Comparison of ENCODE assay signal across 9 mouse cellular contexts in genomic region chr7:73196851-73197531, GRCm38 (mm10).
A peak's percentile ranks its signal among the peaks of the same experiment; 100 is the strongest.
DNase-seq lines count a peak whose midpoint lies in the region; ATAC-seq and TF ChIP-seq lines count a peak whose summit lies in the region.
"Had no signal": no experiment of that assay in that cellular context is flagged by ENCODE, and none has a peak within 500 bp of the region (broad histone marks: within the 10 kb centered on the region; RNA-seq: fewer than 3 reads in every experiment).

No protein-coding gene starts in this region.

- H3K4me2 ChIP-seq in kidney, postnatal 0 days (ENCODE audit: low read length): no peak overlapping the region
- no peak overlapping the region for H3K4me2 ChIP-seq in midbrain, postnatal 0 days (ENCODE audit: low read depth, low read length, poor library complexity, severe bottlenecking)
- H3K4me2 ChIP-seq: limb, embryonic 13.5 days had no signal

- H3K27me3 ChIP-seq in kidney, postnatal 0 days (ENCODE audit: insufficient read depth, low read length): no peaks in the 10 kb centered on the region
- no peaks in the 10 kb centered on the region for H3K27me3 ChIP-seq in midbrain, postnatal 0 days (ENCODE audit: insufficient read depth, low read length)
- H3K27me3 ChIP-seq: limb, embryonic 13.5 days had no signal

- H3K27ac ChIP-seq in kidney, postnatal 0 days: no peak overlapping the region
- peak overlapping the region; percentile 63 for H3K27ac ChIP-seq in midbrain, postnatal 0 days (ENCODE audit: low read depth, low read length)
- H3K27ac ChIP-seq: limb, embryonic 13.5 days had no signal

- ATAC-seq in kidney, postnatal 0 days (replicated peaks; ENCODE audit: low FRiP score, low read depth): peak; percentile 86
- ATAC-seq in midbrain, postnatal 0 days (ENCODE audit: low FRiP score): peak; percentile 91
- ATAC-seq in erythroid progenitor cell, adult 5-6 weeks (replicated peaks; ENCODE audit: low FRiP score, poor library complexity, severe bottlenecking): no peak

- no peak for TF ChIP-seq CTCF in kidney, postnatal 0 days (IDR thresholded peaks at IDR 0.05; ENCODE audit: low read depth)
- no peak for TF ChIP-seq CTCF in midbrain, postnatal 0 days (IDR thresholded peaks at IDR 0.05)

- no peaks in the 10 kb centered on the region for H3K36me3 ChIP-seq in kidney, postnatal 0 days (ENCODE audit: insufficient read depth, low read length)
- H3K36me3 ChIP-seq in midbrain, postnatal 0 days (ENCODE audit: insufficient read depth, low read length): no peaks in the 10 kb centered on the region
- H3K36me3 ChIP-seq: limb, embryonic 13.5 days had no signal

- peak; percentile 25 for DNase-seq in cerebellum, adult 11-12 months
- DNase-seq in cerebellum, adult 11 months: no peak
- DNase-seq in Muller cell, postnatal 12 days (ENCODE audit: inconsistent ontology term): peak; percentile 76
- DNase-seq in fat pad, adult 2 months (ENCODE audit: extremely low read depth, low read depth, low spot score): peak; percentile 98
- DNase-seq in kidney, postnatal 0 days (ENCODE audit: low spot score): peak; percentile 80
- DNase-seq in midbrain, postnatal 0 days (ENCODE audit: low spot score): peak; percentile 90
- no peak for DNase-seq in MN1 (ENCODE audit: low spot score)

- 0 out of 2 replicates have a peak, but pooled peaks cover 5% of the 10 kb centered on the region for H3K4me1 ChIP-seq in kidney, postnatal 0 days (replicated peaks; ENCODE audit: insufficient read depth, low read length)
- no peaks in the 10 kb centered on the region for H3K4me1 ChIP-seq in midbrain, postnatal 0 days (ENCODE audit: insufficient read depth, low read length)

- H3K9me3 ChIP-seq in kidney, postnatal 0 days (replicated peaks; ENCODE audit: low read length): no peaks in the 10 kb centered on the region; the same call in 1 of the 2 replicates
- no peaks in the 10 kb centered on the region for H3K9me3 ChIP-seq in midbrain, postnatal 0 days (ENCODE audit: low read length)
- H3K9me3 ChIP-seq: limb, embryonic 13.5 days had no signal

- no peak overlapping the region for H3K4me3 ChIP-seq in kidney, postnatal 0 days (replicated peaks; ENCODE audit: low read depth, low read length)
- H3K4me3 ChIP-seq in midbrain, postnatal 0 days (ENCODE audit: low read depth, low read length): no peak overlapping the region
- H3K4me3 ChIP-seq: limb, embryonic 13.5 days had no signal

- 33% methylated on average over 12 of the region's 12 CpGs for WGBS in kidney, postnatal 0 days
- 43% methylated on average over 12 of the region's 12 CpGs for WGBS in midbrain, postnatal 0 days

- no peak overlapping the region for H3K9ac ChIP-seq in kidney, postnatal 0 days (ENCODE audit: low read depth, low read length)
- H3K9ac ChIP-seq in midbrain, postnatal 0 days (replicated peaks; ENCODE audit: low read length, poor library complexity, severe bottlenecking): no peak overlapping the region
- H3K9ac ChIP-seq: limb, embryonic 13.5 days had no signal

Comparison
In these comparisons a context has a peak if more than half of its experiments do, and no peak if none do; other contexts are left out.
1. DNase-seq: peak in cerebellum, adult 11-12 months (single experiment), Muller cell, postnatal 12 days (single experiment), fat pad, adult 2 months (single experiment), kidney, postnatal 0 days (single experiment) and midbrain, postnatal 0 days (single experiment); none in cerebellum, adult 11 months (single experiment) and MN1 (single experiment).